Mouse (Mus musculus): ENCODE results near the gene Ccnl2.
"Not testable (repeated sequence)": the region's sequence is repeated elsewhere in the genome, so short reads cannot be mapped to it uniquely, and the experiment has no call there.

The Ccnl2 gene

GRCm38 (mm10) chr4:155783486-155784080 is 28.7 kb upstream of the Ccnl2 start:
- Histone ChIP-seq H3K36me3 (ENCODE audit: control insufficient read depth, insufficient read depth, low read length, poor library complexity, severe bottlenecking) (no peaks in the 10 kb centered on the region), H3K27me3 (ENCODE audit: control insufficient read depth, insufficient read depth, low read length, poor library complexity, severe bottlenecking) (no peaks in the 10 kb centered on the region; the same call in 1 of the 2 replicates)
- DNase-seq (ENCODE audit: low read depth, low spot score), result no peak

DNA sequence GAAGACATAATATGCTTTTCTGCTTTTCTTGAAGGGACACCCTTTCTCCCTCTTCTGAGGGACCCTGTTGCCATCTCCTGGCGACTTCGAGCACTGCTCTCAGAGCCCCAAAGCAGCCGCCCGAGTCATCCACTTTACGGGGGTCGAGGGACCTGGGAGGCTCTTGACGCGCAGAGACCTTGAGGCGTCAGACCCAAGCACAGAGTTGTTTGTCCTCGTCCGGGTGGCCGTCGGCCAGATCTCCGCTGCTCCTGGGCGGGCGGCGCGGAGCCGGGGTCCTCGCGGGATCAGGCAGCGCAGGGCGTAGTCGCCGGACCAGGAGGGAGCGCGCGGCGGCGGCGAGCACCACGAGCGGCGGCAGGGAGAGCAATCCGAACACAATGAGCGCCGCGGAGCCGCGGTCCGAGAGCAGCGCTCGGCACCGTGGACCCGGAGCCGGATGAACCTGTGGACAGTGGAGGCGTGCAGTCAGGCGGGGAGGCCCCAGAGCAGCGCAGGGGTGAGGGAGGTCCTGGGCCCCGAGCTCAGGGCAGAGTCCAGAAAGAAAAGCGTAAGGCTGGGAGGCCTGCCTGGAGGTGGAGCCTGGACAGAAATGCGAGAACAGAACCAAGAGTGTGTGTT is 28.1 kb upstream of the Ccnl2 start:
- Histone ChIP-seq H3K27me3 (ENCODE audit: control insufficient read depth, insufficient read depth, low read length, poor library complexity, severe bottlenecking) (no peaks in the 10 kb centered on the region; the same call in 1 of the 2 replicates), H3K36me3 (ENCODE audit: control insufficient read depth, insufficient read depth, low read length, poor library complexity, severe bottlenecking) (no peaks in the 10 kb centered on the region)
- peak; percentile 77 for DNase-seq (ENCODE audit: low read depth, low spot score)

DNA sequence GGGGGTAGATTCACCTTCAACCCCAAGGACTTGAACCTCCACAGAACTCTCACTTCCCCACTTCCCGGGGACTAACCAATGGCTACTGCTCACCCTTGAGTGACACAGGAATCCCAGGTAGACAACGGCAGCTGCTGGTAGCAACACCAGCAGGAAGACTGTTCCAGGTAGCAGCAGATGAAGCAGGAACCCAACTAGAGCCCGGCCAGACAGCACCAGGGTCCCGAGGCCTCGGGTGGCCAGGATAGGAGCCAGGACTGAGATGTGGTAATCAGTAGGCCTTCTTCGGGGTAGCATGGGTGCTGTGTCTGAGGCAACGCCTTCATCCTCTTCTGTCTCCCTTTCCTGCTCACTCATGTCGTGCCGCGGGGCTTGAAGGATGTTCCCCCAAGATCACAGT is 27.0 kb upstream of the Ccnl2 start:
- no peak for DNase-seq (ENCODE audit: low read depth, low spot score)
- H3K27me3 ChIP-seq (ENCODE audit: control insufficient read depth, insufficient read depth, low read length, poor library complexity, severe bottlenecking), result no peaks in the 10 kb centered on the region; the same call in 1 of the 2 replicates
- H3K36me3 ChIP-seq (ENCODE audit: control insufficient read depth, insufficient read depth, low read length, poor library complexity, severe bottlenecking), result no peaks in the 10 kb centered on the region

- H3K27me3 ChIP-seq (ENCODE audit: control insufficient read depth, insufficient read depth, low read length, poor library complexity, severe bottlenecking), result no peaks in the 10 kb centered on the region; the same call in 1 of the 2 replicates
- DNase-seq (ENCODE audit: low read depth, low spot score), result no peak
- H3K36me3 ChIP-seq (ENCODE audit: control insufficient read depth, insufficient read depth, low read length, poor library complexity, severe bottlenecking), result no peaks in the 10 kb centered on the region
Observed at GRCm38 (mm10) chr4:155785819-155786218, 26.5 kb upstream of the Ccnl2 start, which contains the start of gene Tmem88b. TSS of gene Tmem88b (minus strand) at chr4:155785874.

GRCm38 (mm10) chr4:155788300-155788699 is 24.0 kb upstream of the Ccnl2 start:
- peaks cover 3% of the 10 kb centered on the region; the same call in 1 of the 2 replicates for H3K27me3 ChIP-seq (ENCODE audit: control insufficient read depth, insufficient read depth, low read length, poor library complexity, severe bottlenecking)
- no peaks in the 10 kb centered on the region for H3K36me3 ChIP-seq (ENCODE audit: control insufficient read depth, insufficient read depth, low read length, poor library complexity, severe bottlenecking)
- DNase-seq (ENCODE audit: low read depth, low spot score), result no peak

DNA sequence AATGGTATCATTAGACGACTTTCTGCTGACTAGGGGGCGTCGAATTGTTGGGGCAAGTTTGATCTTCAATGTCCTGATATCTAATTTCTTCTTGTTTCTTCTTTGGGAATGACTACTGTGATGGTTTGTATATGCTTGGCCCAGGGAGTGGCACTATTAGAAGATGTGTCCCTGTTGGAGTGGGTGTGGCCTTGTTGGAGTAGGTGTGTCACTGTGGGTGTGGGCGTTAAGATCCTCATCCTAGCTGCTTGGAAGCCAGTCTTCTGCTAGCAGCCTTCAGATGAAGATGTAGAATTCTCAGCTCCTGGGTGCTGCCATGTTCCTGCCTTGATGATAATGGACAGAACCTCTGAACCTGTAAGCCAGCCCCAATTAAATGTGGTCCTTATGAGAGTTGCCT is 23.5 kb upstream of the Ccnl2 start:
- DNase-seq (ENCODE audit: low read depth, low spot score); H3K27me3 ChIP-seq (ENCODE audit: control insufficient read depth, insufficient read depth, low read length, poor library complexity, severe bottlenecking); H3K36me3 ChIP-seq (ENCODE audit: control insufficient read depth, insufficient read depth, low read length, poor library complexity, severe bottlenecking): not testable (repeated sequence)

- Histone ChIP-seq H3K36me3 (ENCODE audit: control insufficient read depth, insufficient read depth, low read length, poor library complexity, severe bottlenecking) (no peaks in the 10 kb centered on the region), H3K27me3 (ENCODE audit: control insufficient read depth, insufficient read depth, low read length, poor library complexity, severe bottlenecking) (peaks cover 3% of the 10 kb centered on the region; the same call in 1 of the 2 replicates)
Observed at GRCm38 (mm10) chr4:155790021-155790489, 22.2 kb upstream of the Ccnl2 start, which contains the start of gene Ankrd65. TSS of gene Ankrd65 (plus strand) at chr4:155790439.

GRCm38 (mm10) chr4:155790650-155791161 is 21.6 kb upstream of the Ccnl2 start:
- Histone ChIP-seq H3K27me3 (ENCODE audit: control insufficient read depth, insufficient read depth, low read length, poor library complexity, severe bottlenecking) (peaks cover 3% of the 10 kb centered on the region; the same call in 1 of the 2 replicates), H3K36me3 (ENCODE audit: control insufficient read depth, insufficient read depth, low read length, poor library complexity, severe bottlenecking) (no peaks in the 10 kb centered on the region)
- no peak for DNase-seq (ENCODE audit: low read depth, low spot score)

More at GRCm38 (mm10) chr4:155790021-155790489, 22.2 kb upstream of the Ccnl2 start, which contains the start of gene Ankrd65:
- DNase-seq (ENCODE audit: low read depth, low spot score), result no peak

GRCm38 (mm10) chr4:155791240-155791933 is 20.9 kb upstream of the Ccnl2 start:
- Histone ChIP-seq H3K36me3 (ENCODE audit: control insufficient read depth, insufficient read depth, low read length, poor library complexity, severe bottlenecking) (no peaks in the 10 kb centered on the region), H3K27me3 (ENCODE audit: control insufficient read depth, insufficient read depth, low read length, poor library complexity, severe bottlenecking) (peaks cover 3% of the 10 kb centered on the region; the same call in 1 of the 2 replicates)
- no peak for DNase-seq (ENCODE audit: low read depth, low spot score)

GRCm38 (mm10) chr4:155793730-155794129 is 18.6 kb upstream of the Ccnl2 start:
- no peak for DNase-seq (ENCODE audit: low read depth, low spot score)
- no peaks in the 10 kb centered on the region for H3K36me3 ChIP-seq (ENCODE audit: control insufficient read depth, insufficient read depth, low read length, poor library complexity, severe bottlenecking)
- H3K27me3 ChIP-seq (ENCODE audit: control insufficient read depth, insufficient read depth, low read length, poor library complexity, severe bottlenecking), result peaks cover 3% of the 10 kb centered on the region; the same call in 1 of the 2 replicates

DNA sequence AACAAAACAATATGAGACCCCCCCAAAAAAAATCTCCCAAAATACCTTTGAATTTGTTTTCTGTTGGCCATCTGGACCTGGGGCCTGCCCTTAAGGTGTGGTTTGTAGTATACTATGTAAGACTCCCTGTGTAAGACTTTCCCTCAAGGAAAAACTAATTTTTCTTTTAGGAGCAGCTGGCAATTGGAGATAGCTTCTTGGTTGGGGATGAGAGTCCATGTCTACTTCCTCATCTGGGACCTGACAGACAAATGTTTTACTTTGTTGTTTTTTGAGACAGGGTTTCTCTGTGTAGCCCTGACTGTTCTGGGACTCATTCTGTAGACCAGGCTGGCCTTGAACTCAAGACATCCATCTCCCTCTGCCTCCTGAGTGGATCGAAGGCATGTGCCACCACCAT is 10.2 kb upstream of the Ccnl2 start:
- no peak for DNase-seq (ENCODE audit: low read depth, low spot score)
- Histone ChIP-seq H3K27me3 (ENCODE audit: control insufficient read depth, insufficient read depth, low read length, poor library complexity, severe bottlenecking) (no peaks in the 10 kb centered on the region; the same call in 1 of the 2 replicates), H3K36me3 (ENCODE audit: control insufficient read depth, insufficient read depth, low read length, poor library complexity, severe bottlenecking) (no peaks in the 10 kb centered on the region; the same call in 1 of the 2 replicates)

DNA sequence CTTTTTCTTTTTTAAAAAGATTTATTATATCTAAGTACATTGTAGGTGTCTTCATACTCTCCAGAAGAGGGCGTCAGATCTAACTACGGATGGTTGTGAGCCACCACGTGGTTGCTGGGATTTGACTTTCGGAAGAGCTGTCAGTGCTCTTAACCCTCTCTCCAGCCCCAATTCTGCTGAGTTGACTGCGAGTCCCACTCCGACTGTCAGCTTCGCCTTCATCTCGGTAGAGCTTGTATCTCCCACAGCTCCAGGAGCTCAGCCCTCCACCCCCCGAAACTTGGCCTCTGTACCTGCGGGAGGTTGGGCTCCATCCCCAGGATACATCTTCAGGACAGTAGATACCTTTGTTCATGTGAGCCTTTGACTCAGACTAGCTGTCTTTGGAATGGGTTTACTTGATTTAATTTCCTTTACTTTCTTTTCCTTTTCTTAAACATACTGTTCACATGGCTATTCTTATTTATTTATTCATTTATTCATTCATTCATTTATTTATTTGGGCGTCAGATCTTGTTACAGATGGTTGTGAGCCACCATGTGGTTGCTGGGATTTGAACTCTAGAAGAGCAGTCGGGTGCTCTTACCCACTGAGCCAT is 9.4 kb upstream of the Ccnl2 start, which contains the start of gene Mrpl20:
TSS of gene Mrpl20 (plus strand) at position 138 of the 599 bp plus-strand sequence.
- Histone ChIP-seq H3K27me3 (ENCODE audit: control insufficient read depth, insufficient read depth, low read length, poor library complexity, severe bottlenecking) (no peaks in the 10 kb centered on the region; the same call in 1 of the 2 replicates), H3K36me3 (ENCODE audit: control insufficient read depth, insufficient read depth, low read length, poor library complexity, severe bottlenecking) (peaks cover 2% of the 10 kb centered on the region)
- peak; percentile 55 for DNase-seq (ENCODE audit: low read depth, low spot score)

- no peaks in the 10 kb centered on the region; the same call in 1 of the 2 replicates for H3K27me3 ChIP-seq (ENCODE audit: control insufficient read depth, insufficient read depth, low read length, poor library complexity, severe bottlenecking)
- peak; percentile 96 for DNase-seq (ENCODE audit: low read depth, low spot score)
- H3K36me3 ChIP-seq (ENCODE audit: control insufficient read depth, insufficient read depth, low read length, poor library complexity, severe bottlenecking), result peaks cover 2% of the 10 kb centered on the region
Observed at GRCm38 (mm10) chr4:155803340-155804041, 8.8 kb upstream of the Ccnl2 start.

GRCm38 (mm10) chr4:155807841-155808240 is 4.4 kb upstream of the Ccnl2 start:
- Histone ChIP-seq H3K36me3 (ENCODE audit: control insufficient read depth, insufficient read depth, low read length, poor library complexity, severe bottlenecking) (peaks cover 6% of the 10 kb centered on the region), H3K27me3 (ENCODE audit: control insufficient read depth, insufficient read depth, low read length, poor library complexity, severe bottlenecking) (no peaks in the 10 kb centered on the region)
- no peak for DNase-seq (ENCODE audit: low read depth, low spot score)

Data from splenic B cell, adult 2 months (primary cell).